Mouse (Mus musculus): ENCODE data around the gene Lrrc8d.

Lrrc8d gene

DNA sequence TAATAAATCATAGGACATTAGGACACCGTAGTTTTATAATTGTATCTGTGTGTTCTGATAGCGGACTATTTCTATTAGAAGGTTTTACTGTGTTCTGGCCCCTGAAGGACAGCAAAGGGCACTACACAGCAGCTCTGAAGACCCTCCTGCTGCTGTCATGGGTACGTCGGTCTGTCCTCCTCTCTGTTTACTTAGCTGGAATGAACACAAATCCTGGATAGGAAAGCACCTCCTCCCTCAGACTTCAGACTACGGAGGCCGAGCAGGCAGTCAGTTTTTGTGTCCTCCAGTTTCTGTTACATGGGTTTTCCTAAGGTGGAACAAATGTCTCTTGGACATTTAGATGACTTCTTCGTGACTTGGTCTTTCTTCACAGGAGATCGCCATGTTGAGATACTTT, 78.4 kb downstream of the Lrrc8d start:
- DNase-seq: no peak

DNA sequence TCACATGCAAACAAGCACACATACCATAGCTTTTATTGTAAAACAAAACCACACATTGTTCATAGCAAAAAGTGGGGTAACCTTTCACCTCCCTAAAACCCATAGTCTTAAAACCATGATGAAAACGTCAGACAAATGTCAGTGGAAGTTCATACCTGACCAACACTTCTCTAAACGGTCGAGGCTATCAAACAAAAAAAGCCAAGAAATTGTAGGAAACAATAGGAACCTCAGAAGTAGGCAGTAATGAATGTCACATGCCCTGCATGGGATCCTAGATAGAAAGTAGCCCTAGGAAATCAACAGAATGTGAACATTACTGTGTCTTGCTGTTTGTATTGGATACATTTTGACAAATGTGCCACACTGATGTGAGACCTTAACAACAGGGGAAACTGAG, 79.0 kb downstream of the Lrrc8d start:
- DNase-seq: no peak

DNA sequence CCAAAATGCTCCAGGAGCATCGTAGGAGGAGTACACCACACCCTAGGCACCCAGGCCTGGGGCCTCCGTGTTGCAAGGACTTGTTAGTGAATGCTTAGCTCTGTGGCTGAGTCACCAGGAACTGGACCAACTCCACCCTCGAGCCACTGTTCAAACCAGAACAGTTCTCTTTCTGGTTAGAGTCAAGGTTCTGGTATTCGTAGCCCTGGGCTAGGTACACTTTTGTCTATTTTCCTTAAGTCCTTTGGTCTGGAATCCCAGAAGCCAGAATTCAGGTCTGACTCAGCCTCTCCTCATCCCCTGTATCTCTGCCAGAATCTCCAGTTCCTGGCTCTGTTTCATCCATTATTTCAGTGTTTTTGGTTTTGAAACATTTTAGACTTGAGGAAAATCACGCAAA, 79.6 kb downstream of the Lrrc8d start:
- no peak for DNase-seq

DNA sequence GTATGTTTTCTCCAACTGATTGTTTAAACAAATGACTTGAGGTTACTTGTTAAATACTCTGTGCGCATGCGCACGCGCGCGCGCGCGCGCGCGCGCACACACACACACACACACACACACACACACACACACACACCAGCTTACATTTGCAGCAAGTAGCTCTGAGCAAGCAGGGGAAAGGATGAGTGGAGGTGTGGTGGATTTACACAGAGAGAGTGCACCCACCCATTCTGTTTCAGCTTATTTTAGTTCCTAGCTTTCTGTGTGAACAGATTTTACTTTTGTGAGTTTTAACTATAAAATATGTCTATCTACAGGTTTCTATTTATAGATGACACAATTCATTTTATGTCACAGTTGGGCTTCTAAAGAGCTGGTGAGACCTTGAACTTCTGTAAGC, 84.1 kb downstream of the Lrrc8d start:
- no peak for DNase-seq

DNA sequence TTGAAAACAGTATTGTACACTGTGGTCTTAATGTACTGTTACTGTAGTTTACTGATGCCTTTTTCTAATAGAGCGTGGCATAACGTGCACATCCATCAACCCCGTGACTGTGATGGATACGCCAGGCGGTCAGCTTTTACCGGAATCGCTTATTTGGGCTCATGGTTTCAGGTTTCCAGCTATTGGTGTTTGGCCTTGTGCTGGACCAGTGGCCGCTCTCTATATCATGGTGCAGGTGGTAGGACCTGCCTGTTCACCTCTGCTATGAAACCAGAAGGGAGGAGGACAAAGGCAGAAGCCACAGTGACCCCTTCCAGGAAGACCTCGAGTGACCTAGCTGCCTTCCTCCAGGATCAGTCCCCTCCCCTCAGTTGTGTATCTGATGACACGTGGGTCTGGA, 85.0 kb downstream of the Lrrc8d start:
- no peak for DNase-seq

DNA sequence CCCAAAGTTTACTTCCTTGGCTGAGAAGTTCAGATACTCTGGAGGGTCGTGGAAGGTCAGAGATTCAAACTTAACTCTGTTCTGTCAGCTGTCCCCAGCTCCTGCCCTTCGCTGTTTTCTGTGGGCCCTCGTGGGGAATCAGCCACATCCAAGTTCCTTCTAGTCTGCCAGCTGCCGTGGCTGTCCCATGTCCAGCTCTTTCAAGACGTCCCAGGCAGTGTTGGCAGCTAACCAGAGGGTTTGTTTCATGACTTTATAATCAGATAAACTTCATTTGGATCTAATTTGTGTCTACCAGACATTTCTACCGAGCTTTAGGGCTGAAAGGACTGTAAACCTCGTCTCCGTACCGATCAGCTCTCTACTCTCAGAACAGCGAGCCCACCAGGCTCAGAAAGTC, 87.8 kb downstream of the Lrrc8d start:
- DNase-seq: no peak

DNA sequence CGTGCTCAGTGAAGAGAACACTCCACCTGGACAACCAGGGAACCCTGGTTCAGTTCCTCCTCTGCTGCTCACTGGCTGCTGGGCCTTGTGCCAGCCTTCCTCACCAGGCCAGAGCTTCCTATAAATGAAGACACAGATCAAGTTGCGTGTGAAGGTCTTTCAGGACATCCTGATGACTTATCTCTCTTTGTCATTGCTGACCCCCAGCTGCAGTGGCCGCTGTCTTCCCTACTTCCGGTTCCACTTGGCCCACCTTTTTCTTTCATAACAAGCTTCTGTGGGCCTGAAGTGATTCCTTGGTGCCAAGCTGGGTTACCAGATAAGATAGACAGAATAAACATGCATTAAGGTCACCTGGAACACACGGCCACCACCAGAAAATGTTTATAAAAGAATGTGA, 90.0 kb downstream of the Lrrc8d start:
- DNase-seq: no peak

DNA sequence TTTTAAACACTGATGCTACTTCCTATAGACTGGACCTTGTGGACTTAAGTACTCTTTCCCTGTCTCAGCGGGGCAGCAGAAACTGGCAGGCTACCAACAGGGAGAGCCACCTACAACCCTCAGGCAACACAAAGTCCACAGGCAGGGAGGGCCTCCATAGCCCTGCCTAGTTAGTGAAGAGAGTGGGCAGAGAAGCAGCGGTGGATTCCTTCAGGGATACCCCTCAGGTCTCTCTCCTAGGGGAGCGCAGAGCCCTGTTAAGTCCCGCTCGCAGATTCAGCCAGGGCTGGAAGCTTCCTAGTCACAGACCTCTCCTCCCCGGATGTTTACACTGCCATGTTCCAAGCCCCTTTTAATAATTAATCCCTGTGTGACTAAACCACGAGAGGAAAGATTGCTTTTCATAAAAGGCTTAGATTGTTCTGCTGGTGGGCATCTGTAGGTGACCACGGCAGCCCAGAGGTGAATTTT, 92.6 kb downstream of the Lrrc8d start:
- no peak for DNase-seq

DNA sequence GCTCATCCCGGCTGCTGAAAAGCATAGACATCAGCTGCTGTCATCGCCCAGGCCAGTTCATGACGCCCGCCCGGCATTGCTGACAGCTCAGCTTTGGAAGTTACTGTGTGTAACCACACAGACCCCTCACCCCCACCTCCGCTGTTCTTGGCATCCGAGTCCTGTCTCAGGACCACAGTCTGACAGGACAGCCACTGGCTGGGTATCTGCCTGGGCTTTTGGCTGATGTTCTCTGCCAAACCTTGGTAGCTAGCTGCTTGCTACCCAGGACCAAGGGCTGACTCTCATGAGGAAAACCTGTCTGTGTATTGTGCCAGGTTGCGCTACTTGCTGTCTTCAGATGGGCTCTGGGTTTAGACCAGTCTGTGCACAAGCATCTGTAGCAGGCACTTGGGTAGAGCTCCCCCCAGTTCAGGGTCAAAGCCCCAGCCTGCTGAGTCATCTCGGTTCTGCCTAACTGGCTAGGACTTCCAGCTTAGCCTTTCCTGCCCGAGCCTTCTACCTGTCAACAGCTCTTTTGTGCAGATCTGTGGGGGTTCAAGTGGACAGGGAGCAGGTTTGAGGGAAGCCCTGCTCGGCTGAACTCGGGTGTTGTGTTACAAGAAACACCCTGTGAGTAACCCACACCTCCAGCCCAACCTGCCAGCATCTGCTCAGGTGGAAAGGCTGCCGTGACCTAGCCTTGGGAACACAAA, 93.2 kb downstream of the Lrrc8d start:
- no peak for DNase-seq

DNA sequence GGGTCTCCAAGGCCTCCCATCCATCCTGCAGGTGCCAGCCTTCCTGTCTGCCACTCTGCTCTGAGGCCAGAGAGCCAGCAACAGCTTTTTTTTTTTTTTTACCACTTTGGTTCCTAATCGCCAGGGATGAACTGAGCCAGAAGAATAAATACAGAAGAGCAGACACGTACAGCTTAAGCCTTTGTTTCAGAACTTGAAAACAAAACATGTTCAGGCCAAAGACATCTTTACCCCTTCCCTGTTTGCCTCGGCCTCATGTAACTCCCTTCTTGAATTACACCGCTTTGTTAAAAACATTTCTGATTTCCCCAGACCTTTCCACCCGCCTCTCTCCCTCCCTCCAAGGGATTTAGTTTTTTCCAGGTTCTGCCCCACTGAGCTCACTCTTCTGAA, 93.8 kb downstream of the Lrrc8d start:
- DNase-seq: no peak

DNA sequence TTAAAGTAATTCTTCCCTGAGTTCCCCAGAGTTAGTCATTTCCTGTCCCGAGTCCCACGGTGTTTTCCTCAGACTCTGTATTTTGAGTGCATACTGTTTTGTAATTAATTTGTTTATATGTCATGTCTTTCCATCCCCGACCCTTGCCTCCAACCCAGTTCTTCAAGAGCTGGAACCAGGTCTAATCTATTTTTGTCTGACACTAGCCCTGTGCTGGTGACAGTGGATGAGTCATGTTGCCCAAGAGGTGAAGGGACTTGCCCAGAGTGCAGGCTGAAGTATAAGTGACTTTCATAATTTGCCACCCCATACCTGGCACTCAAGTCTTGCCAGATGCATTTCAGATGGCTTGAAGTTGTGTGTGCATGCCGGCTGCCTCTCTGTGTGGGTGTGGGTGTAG, 98.7 kb downstream of the Lrrc8d start:
- no peak for DNase-seq

DNA sequence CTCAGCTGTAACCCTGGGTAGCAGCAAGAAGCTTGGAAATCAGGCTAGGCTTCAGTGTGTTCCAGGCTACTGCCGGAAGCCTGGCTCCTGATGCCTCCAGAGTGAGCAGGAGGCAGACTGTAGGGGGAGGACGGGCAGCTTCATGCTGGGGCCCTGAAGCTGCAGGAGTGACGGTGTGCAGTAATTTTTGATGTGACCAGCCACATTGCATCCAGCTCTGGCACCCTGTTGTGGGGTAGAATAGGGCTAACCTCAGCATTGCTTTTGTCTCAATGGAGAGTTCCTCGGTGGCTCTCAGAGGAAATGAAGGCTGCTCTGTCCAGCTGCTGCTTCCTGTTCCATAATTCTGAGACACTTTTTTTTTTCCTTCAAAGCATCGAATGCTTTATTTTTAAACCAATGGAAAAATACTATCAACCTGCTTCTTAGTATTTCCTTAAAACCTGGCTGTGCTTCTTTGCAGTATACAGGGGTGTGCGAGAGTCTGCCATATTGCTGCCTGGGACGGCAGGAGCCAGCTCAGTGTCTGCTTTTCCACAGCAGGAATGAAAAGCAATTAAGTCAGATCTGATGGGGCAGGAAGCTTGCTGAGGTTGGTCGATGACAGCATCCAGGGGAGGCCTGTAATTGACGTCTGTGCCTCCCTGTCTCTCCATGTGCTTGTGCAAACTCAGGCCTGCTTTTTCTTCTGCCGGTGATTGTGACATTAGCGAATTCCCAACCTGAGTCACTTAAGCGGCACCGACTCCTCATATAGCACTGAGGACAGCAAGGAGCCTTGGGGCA, 100.3 kb downstream of the Lrrc8d start:
- DNase-seq: no peak

DNA sequence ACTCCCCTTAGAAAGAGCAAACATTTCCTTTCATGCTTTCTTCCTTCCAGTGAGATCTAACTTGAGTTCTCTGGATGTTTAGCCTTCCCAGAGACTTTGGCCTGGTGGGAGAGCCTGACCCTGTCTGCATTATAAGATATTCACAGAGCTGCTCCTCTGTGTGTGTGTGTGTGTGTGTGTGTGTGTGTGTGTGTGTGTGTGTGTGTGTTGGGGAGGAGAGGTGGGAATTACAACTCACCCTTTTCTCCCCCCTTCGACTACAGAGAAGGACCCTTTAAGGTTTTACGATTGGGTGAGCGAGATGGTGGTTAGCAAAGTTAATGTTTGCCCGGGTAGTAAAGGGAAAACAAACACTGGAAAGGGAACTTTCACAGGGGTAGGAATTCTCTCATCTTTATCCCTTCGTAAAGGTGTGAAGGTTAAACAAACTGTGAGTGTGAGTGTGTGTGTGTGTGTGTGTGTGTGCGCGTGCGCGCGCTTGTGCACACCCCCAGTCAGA, 101.3 kb downstream of the Lrrc8d start:
- no peak for DNase-seq

DNA sequence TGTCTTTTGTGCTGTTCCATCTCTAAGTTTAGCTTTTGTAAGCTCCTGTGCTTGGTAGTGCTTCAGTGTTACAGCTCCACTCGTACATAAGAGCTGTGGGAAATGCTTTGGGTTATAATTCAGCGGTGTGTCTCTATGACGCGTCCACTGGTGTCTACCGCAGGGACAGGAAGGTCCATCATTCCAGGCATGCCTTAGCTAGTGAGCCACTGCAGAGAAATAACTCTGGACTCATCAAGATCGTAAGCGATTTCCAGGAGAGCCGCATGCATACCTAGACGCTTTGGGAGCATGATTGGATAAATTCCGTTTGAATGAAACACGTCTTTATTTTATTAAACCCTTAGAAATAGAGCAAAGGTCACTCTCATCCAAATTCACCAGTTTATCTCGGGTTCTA, 106.2 kb downstream of the Lrrc8d start:
- no peak for DNase-seq

DNA sequence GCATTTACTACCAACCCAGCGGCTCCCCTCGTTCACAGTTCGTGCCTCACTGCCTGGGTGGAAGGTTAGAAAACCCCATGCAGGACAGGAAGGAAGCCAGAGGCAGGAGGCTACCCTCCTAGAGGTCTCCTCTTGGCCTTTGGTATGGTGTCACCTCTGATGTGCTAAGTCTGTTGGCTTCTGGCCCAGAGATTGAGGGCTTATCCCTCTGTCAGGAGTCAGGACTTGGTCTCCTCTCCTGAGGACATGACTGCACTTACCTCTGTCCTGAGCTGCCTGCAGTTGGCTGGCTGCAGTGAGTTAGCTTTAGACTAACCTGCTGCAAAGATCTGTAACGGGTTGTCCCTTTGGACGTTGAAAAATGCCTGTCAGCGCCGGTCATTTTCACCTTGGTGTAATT, 107.7 kb downstream of the Lrrc8d start:
- DNase-seq: no peak

DNA sequence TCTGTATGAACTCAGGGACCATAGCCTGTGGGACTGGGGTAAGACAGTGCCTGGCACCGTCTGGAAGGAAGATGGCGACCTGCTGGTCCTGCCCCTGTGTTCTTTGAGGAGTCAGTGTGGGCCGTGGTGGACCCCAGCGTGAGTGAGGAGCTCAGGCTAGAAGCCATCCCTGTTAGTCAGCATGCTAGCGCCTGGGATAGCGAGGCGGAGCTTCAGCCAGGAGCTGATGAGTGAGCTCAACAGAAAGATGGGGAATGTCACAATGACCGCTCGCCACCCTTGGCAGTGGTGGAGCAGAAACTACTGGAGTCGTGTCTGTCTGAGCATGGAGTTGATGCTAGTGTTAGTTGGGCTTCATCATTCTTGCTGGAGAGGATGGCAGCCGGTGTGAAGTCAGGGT, 109.3 kb downstream of the Lrrc8d start:
- no peak for DNase-seq

DNA sequence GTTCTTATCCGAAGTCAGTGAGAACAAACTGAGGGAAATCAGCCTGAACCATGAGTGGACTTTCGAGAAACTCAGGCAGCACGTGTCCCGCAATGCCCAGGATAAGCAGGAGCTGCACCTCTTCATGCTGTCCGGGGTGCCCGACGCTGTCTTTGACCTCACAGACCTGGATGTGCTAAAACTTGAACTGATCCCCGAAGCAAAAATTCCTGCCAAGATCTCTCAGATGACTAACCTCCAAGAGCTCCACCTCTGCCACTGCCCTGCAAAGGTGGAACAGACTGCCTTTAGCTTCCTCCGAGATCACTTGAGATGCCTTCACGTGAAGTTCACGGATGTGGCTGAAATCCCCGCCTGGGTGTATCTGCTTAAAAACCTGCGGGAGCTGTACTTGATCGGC, 113.3 kb downstream of the Lrrc8d start:
- no peak for DNase-seq

DNA sequence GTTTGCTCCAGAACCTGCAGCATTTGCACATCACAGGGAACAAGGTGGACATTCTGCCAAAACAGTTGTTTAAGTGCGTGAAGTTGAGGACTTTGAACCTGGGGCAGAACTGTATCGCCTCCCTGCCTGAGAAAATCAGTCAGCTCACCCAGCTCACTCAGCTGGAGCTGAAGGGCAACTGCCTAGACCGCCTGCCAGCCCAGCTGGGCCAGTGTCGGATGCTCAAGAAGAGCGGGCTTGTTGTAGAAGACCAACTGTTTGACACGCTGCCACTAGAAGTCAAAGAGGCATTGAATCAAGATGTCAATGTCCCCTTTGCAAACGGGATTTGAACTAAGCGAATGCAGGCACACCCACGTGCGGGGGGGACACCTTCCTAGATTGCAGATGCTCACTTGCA, 114.2 kb downstream of the Lrrc8d start:
- no peak for DNase-seq

DNA sequence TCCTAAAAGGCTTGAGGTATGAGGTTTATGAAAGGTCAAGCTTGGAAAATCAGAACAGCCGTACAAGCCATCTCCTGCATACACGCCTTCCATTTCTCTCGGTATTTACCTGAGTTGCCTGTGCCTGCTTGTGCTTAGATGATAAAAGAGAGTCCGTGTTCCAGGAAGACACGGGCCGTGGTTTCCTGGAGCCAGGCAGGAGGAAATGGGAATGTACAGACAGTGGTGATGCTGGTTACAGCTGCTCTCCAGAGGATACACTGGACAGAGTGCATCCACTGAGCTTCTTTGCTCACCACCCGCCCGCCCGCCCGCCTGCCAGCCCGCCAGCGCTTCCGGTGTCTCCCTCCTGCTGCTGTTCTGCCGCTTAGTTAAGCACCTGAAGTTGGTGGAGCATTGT, 116.3 kb downstream of the Lrrc8d start:
- DNase-seq: no peak

DNA sequence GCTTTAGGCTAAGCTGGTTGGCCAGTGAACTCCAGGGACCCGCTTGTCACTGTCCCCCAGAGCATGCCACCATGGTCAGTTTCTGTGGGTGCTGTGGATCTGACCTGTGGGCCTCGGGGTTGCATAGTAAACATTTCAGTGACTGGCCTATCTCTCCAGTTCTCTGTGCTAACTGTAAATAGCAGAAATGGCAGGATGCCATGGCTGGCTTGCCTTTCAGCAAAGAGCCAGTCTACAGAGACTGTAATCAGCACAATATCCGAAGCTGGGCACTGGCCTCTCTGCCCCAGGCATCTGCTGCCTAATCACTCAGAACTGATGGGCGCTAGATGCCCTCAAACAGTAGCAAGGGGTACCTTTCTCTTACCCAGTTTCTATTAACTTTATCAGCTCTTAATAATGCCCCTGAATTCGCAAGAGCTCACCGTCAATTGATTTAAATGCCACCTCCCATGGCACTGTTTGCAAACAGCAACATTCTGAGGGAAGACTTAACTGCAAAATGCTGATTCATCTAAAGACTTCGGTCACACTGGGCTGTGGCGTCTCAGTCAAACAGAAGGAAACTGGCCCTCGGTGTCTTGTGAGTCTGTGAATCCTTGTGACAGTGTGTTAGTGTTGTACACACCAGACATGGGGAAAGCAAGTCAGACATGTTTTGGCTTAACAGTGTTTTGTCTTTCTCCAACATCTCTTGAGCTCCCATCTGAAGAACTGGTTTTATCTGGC, 117.6 kb downstream of the Lrrc8d start:
- DNase-seq: no peak

DNA sequence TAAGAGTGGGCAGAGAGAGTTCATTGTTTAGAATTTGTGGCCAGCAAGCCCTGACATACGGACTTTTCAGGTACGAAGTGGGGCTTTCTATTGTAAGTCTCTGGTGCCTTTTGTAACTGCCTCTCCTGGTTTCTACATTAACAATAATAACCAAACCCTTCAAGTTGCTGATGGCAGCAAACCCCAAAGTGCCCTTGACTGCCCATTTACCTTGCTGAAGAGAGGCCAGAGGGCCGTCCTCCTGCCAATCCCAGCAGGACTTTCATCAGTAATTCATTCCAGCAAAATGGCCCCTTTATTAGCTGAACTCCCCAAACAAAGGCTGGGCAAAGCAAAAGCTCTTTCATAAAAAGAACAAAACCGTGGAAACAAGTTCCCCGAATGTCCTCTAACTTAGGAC, 118.6 kb downstream of the Lrrc8d start:
- no peak for DNase-seq

DNA sequence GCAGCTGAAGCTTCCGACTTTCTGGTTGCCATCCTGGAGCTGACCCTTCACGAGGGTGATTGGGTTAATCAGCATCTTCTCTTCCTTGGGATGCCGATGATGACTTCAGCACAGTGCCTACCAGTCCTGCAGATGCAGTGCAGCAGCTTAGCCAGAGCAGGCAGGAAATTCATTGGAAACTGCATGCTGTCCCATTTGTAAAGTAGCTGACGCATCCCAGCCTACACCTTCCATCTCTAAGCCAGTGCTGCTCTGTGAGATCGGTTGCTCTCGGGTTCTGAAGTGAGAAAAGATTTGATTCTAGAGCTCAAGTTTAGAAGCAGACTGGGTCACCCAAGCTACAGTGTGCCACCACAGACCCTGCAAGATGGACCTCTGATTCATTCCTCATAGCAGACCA, 121.6 kb downstream of the Lrrc8d start:
- DNase-seq: no peak

All from liver (tissue).